Mouse (Mus musculus) bone marrow macrophage, adult 2 months (primary cell): Measurements from ENCODE around the gene Gnpat.
"Not testable (repeated sequence)": the region's sequence is repeated elsewhere in the genome, so short reads cannot be mapped to it uniquely, and the experiment has no call there.

Experiments used
- CTCF ChIP-seq: IDR thresholded peaks from 2 replicates; pipeline ENCODE4 v1.5.1; 2012; ENCODE audit warnings: low read depth, mild to moderate bottlenecking, low read length, moderate library complexity
- POLR2A ChIP-seq: IDR thresholded peaks from 2 replicates; pipeline ENCODE4 v1.6.1; 2012; ENCODE audit warnings: mild to moderate bottlenecking, low read depth, low read length, borderline replicate concordance

DNA sequence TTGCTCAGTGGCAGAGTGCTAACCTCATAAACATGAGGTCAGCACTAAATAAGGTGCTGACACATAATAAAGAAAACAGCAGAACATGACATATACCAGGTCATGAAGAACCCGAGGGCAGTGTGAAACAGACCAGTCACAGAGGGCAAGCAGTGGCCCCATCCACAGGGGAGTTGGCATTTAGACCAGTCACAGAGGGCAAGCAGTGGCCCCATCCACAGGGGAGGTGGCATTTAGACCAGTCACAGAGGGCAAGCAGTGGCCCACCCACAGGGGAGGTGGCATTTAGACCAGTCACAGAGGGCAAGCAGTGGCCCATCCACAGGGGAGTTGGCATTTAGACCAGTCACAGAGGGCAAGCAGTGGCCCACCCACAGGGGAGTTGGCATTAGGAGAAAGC is 19.9 kb upstream of the Gnpat start:
- not testable (repeated sequence) for TF ChIP-seq POLR2A, CTCF
